Mouse (Mus musculus) embryonic fibroblast, embryonic 13.5 days (primary cell): ENCODE measurements around the gene Nsl1.

ENCODE experiments used
- CTCF ChIP-seq: IDR thresholded peaks from 2 replicates; pipeline ENCODE4 v1.5.1; 2011; ENCODE audit warnings: mild to moderate bottlenecking, control low read depth, low read length, moderate library complexity, borderline replicate concordance; ENCODE audit not compliant: insufficient read depth
- POLR2A ChIP-seq: IDR thresholded peaks from 2 replicates; pipeline ENCODE4 v1.6.1; 2011; ENCODE audit warnings: low read depth, mild to moderate bottlenecking, control low read depth, low read length, moderate library complexity

GRCm38 (mm10) chr1:191109907-191110306 lies 47.1 kb downstream of the Nsl1 start:
- no peak for TF ChIP-seq POLR2A
- TF ChIP-seq CTCF: no peak
